Mouse (Mus musculus) common myeloid progenitor, adult 5-6 weeks (primary cell): ENCODE measurements around the gene Bckdk. TPM values are rescaled to one million over a fixed set of nuclear protein-coding genes. Genes with fewer than 3 reads are reported as not detected.

Source experiments
- ATAC-seq: replicated peaks from 2 replicates; pipeline ENCODE4 v1.8.0; 2016; ENCODE audit warnings: low read depth, mild to moderate bottlenecking, moderate TSS enrichment, inconsistent platforms; ENCODE audit not compliant: poor library complexity, severe bottlenecking
- total RNA-seq: library from RNA; stranded (forward); fragments of 200-1000, 187-1606 nt; gene quantifications from 2 replicates; pipeline ENCODE4 v1.2.3, GENCODE M21; 2017

The Bckdk gene
- 40.9 and 47.1 TPM in 2 replicates for total RNA-seq

- ATAC-seq = peak; percentile 89
Measured at GRCm38 (mm10) chr7:127903971-127904796, at the start of gene Bckdk. TSS of gene Bckdk (plus strand) at chr7:127904082.

GRCm38 (mm10) chr7:127858258-127858657 is 45.6 kb upstream of the Bckdk start:
- peak; percentile 89 for ATAC-seq

- ATAC-seq = no peak
Measured at GRCm38 (mm10) chr7:127866434-127866833, 37.4 kb upstream of the Bckdk start.

GRCm38 (mm10) chr7:127867641-127868040 is 36.2 kb upstream of the Bckdk start:
- ATAC-seq = no peak

DNA sequence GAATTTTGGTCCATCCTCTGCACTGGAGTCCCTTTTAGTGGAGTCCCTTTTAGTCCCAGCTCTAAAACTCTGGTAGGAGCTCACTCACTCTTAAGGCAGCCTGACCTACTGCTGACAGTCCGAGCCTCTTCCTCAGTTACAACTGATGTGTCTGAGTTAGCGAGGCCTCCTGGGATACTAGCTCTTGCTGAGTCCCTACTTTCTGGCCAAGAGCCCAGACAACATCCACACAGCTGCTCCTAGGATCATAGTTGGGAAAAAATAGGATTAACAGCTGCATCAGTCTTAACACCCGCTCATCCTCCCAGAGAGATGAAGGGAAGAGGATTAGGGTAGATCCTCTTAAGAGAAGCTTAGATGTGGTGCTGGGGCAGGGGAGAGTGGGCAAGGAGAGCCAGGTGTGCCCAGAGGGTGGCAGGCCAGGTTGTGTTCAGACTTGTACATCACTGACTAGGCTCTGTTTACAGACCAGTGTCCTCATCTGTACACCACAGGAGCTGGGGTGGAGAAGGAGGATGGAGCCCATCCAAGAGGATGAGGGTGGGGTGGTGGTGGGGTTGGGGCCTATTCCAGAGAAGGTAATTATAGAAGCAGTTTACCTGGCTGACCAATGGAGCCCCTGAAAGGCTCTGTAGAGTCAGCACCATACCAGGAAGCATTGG is 34.6 kb upstream of the Bckdk start:
- no peak for ATAC-seq

DNA sequence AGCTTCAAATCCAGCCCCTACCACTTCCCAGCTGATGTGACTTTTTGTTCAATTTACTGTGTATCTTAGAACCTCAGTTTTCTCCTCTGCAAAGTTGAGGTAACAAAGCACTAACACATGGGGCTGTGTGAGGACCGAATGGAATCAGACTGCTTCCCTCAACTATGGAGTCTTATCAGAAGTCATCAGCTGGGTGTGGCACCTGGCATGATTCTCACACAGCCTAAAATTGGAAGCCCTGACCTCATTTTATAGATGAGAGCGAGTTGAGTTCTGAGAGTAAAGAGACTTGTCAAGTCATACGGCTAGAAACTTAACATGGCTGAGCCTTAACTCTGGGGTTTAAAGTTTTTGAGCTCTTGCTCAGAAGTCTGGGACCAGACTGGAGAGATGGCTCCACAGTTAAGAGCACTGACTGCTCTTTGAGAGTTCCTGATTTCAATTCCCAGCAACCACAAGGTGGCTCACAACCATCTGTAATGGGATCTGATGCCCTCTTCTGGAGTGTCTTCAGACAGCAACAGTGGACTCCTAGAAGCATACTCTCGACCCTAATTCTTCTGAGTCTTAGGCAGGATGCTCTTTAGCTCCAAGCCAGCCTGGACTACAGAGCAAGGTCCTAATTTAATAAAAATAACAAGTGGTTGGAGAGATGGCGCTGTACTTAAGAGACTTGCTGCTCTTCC is 33.6 kb upstream of the Bckdk start:
- no peak for ATAC-seq

- peak; percentile 6; the same call in 1 of the 2 replicates for ATAC-seq
Measured at GRCm38 (mm10) chr7:127874812-127875626, 28.9 kb upstream of the Bckdk start.

DNA sequence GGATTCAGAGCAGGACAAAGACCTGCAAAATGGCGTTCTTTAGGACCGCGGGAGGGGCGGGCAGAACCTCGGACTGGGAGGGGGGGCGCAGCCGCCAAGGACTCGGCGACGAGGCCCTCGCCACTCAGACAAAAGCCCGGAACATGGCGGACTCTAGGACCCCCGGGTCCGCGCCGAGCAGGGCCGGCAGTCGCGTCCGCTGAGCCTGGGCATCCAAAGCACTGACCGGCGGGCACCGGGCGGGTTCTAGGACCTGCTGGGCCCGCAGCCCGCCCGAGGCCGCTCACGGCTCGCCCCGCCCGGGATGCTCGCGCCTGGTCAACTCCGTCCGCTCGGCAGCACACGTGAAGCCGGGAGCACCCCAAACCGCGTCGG is 28.3 kb upstream of the Bckdk start:
- ATAC-seq = peak; percentile 72

DNA sequence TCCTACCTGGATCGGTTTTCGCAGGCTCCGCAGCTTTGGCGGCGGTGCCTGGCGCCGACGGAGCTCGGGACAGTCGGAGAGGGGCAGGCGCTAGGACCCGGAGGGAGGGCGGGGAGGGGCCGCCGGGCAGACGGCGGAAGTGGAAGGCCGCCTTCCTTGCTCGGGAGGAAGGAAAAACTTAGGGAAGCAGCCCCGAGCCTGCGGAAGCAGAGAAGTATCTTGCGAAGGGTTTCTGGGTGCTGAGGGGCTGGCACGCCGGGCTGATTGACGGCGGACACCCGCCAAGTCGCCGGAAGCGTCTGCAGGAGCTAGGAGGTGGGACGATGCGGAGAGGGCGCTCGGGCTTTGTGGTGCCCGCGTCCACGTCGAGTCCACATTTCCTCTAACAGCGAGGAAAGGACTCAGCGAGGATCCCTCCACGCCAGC is 27.8 kb upstream of the Bckdk start, which contains the start of gene Zfp646:
TSS of gene Zfp646 (plus strand) at position 181 of the 426 bp plus-strand sequence.
- peak; percentile 62 for ATAC-seq

- peak; percentile 62 for ATAC-seq
Measured at GRCm38 (mm10) chr7:127876467-127877348, 27.2 kb upstream of the Bckdk start, which contains the start of gene Zfp668. TSS of gene Zfp668 (minus strand) at chr7:127876828.

- no peak for ATAC-seq
Measured at GRCm38 (mm10) chr7:127879301-127879700, 24.6 kb upstream of the Bckdk start.

GRCm38 (mm10) chr7:127880431-127880830 is 23.5 kb upstream of the Bckdk start:
- no peak for ATAC-seq

GRCm38 (mm10) chr7:127885951-127886350 is 17.9 kb upstream of the Bckdk start:
- ATAC-seq = peak; percentile 39; the same call in 1 of the 2 replicates

DNA sequence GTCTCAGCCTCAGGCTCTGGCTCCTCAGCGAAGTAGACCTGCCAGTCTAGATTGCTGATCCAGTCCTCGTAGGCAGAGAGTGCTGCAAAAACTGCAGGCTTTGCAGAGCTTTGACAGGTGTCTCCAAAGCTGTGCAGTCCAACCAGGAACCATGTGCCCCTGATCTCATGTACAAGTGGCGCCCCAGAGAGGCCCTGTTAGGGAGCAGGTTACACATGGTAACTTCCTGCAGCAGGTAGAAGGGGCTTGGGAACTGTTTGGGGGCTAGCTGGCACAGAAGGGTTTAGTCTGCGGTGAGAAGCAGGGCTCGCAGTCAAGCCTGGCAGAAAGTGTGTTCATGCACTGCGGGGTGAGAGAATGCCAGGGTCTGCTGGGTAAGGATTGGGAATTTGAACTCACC is 17.3 kb upstream of the Bckdk start:
- ATAC-seq = no peak

DNA sequence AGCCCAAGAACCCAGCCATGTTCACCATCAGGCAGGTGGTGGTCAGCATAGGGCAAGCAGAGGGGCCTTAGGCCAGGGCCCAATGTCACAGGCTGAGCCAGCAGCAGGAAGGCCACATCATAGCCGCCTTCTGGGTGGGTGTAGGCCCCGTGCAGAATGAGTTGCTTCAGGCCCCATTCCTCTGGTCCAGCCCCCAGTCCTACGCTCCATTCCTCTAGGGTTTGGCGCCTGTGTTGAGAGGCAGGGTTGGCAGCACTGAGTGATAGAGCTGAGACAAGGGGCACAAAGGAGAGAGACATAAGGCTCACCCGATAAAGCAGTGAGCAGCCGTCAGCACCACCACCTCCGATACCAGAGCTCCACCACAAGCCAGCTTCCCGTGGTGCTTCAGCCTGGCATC is 16.7 kb upstream of the Bckdk start:
- no peak for ATAC-seq

DNA sequence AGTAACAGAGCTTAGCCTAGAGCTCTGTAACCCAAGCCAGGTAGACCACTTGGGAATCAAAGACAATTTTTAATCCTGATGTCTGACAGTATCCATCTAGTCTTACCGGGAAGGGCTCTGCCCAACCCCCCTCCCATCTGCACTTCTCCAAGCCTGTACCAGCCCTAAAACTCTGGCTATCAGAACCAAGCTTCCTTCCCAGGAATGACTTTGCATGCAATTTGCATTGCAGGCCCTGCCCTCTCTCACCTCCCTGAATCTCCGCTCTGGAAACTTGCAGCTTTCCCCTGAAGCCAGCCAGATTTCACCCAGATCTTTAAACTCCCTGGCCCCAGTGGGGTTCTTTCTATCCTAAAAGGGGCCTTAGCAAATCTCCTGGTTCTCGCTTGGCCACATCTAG is 16.1 kb upstream of the Bckdk start:
- no peak for ATAC-seq

DNA sequence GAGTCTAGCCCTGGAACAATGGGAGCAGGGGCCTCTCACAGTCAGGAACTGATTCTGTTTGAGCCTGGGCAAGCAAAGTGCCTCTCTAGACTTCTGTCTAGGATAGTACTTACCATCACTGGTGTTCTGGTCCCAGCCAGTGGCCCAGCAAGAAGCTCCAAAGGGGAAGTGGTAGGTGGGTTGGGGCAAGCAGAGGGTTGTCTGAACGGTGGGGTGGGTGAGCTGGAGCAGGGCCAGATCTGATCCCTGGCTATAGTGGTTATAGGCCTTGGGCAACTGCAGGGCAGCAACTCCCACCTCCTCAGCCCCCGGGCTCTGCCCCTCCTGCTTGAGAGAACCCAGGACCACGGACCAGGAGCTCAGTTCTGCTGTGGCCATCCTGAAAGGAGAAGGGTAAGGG is 15.1 kb upstream of the Bckdk start:
- peak; percentile 55 for ATAC-seq

- no peak for ATAC-seq
Measured at GRCm38 (mm10) chr7:127890798-127891197, 13.1 kb upstream of the Bckdk start, which contains the start of gene Prss53. TSS of gene Prss53 (minus strand) at chr7:127890970.

DNA sequence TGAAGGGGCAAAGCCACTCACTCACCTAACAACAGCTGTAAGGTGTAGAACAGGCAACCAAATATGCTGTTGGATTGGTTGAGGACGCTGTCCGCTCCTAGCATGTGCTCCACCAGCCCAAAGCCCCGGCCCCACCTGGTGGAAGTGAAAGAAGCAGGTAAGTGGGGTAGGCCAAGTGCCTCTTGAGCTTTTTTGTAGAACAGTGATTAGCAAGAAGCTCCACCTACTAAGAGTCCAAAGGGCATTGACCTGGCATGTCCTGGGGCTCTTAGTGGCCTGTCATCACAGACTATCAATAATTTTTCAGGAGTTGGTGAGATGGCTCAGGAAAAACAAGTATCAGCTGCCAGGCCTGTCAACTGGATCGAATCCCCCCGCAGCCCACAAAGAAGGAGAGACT is 9.4 kb upstream of the Bckdk start:
- ATAC-seq = no peak
